Mouse (Mus musculus) MEL (cell line): ENCODE measurements around the gene Cbl.

Experiments used
- CTCF ChIP-seq, 3 experiments: IDR thresholded peaks in 2 of 3; conservative IDR thresholded peaks in 1 of 3; 2 replicates each; pipeline ENCODE4 v1.5.1; 2011 to 2012; ENCODE audit warnings: low read length in 3 of 3, low read depth in 2 of 3, mild to moderate bottlenecking in 2 of 3, improper control_type of control experiment in 1 of 3, inconsistent platforms in 1 of 3, mixed read lengths in 1 of 3, moderate library complexity in 1 of 3; ENCODE audit not compliant: control insufficient read depth in 1 of 3, insufficient read depth in 1 of 3, poor library complexity in 1 of 3, severe bottlenecking in 1 of 3
- ETS1 ChIP-seq: IDR thresholded peaks from 2 replicates; pipeline ENCODE4 v1.6.1; 2012; ENCODE audit warnings: low read depth, mild to moderate bottlenecking, inconsistent platforms, low read length, improper control_type of control experiment, moderate library complexity
- NELFE ChIP-seq: IDR thresholded peaks from 2 replicates; pipeline ENCODE4 v1.6.1; 2011; ENCODE audit warnings: low read depth, low read length, improper control_type of control experiment
- POLR2AphosphoS2 ChIP-seq: IDR thresholded peaks from 2 replicates; pipeline ENCODE4 v1.6.1; 2011; ENCODE audit warnings: low read length, improper control_type of control experiment
- ZKSCAN1 ChIP-seq: IDR thresholded peaks from 2 replicates; pipeline ENCODE4 v1.6.1; 2012; ENCODE audit warnings: low read depth, mild to moderate bottlenecking, inconsistent platforms, low read length, improper control_type of control experiment, moderate library complexity
- ZNF384 ChIP-seq: IDR thresholded peaks from 2 replicates; pipeline ENCODE4 v1.6.1; 2012; ENCODE audit warnings: low read depth, mild to moderate bottlenecking, inconsistent platforms, low read length, improper control_type of control experiment

GRCm38 (mm10) chr9:44261388-44261787, 27.5 kb upstream of the Cbl start:
- no peak for TF ChIP-seq ETS1
- no peak for TF ChIP-seq ZNF384
- no peak for TF ChIP-seq ZKSCAN1
- no peak for TF ChIP-seq CTCF (IDR thresholded peaks at IDR 0.05 in 2 of 3, conservative IDR thresholded peaks at IDR 0.05 in 1 of 3; ENCODE audit: control insufficient read depth in 1 of 3, insufficient read depth in 1 of 3, low read depth in 2 of 3, low read length in 3 of 3, poor library complexity in 1 of 3, severe bottlenecking in 1 of 3)
- TF ChIP-seq POLR2AphosphoS2 = no peak
- TF ChIP-seq NELFE = no peak
